Mouse (Mus musculus): ENCODE measurements at regions not wholly inside any gene's neighbourhood (a gene's known extent, or its start where the extent isn't known, plus 50 kb on each side); places are given as distances from the start of the nearest gene placed in this dataset.
A peak's percentile ranks its signal among the peaks of the same experiment; 100 is the strongest.

DNA sequence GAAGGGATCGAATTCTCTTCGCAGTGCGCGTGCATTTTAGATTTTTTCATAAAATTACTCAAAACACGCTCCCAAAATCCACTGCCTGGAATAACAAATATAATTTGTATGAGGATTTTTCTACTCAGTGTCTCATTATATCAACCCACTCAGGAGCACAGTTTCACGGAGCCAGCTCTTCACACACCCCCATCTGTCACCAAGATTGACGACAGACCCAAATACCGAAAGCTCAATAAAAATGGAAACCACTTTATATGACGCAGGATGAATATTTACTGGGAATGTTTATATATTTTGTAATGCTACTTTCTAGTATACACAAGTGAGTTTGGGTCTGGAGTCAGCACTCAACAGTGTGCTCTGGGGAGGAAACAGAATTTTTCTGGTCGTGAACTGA, 333.0 kb downstream of the Nkx6-1 start:
- Histone ChIP-seq H3K9me3 (ENCODE audit: control insufficient read depth, low read length) (no peaks in the 10 kb centered on the region), H3K27me3 (ENCODE audit: control insufficient read depth, insufficient read depth, low read length) (no peaks in the 10 kb centered on the region), H3K4me2 (replicated peaks; ENCODE audit: low read depth, low read length, severe bottlenecking) (no peak overlapping the region), H3K36me3 (ENCODE audit: control insufficient read depth, insufficient read depth, low read length) (no peaks in the 10 kb centered on the region), H3K27ac (replicated peaks; ENCODE audit: low read depth, low read length) (no peak overlapping the region), H3K9ac (ENCODE audit: low read depth, low read length, severe bottlenecking) (no peak overlapping the region), H3K4me1 (ENCODE audit: control insufficient read depth, insufficient read depth, low read length) (no peaks in the 10 kb centered on the region), H3K4me3 (replicated peaks; ENCODE audit: low read length) (no peak overlapping the region)
- DNase-seq (ENCODE audit: low spot score) (no peak), ATAC-seq (ENCODE audit: low FRiP score, low read depth) (no peak)
- no peak for TF ChIP-seq POLR2A (IDR thresholded peaks at IDR 0.05; ENCODE audit: borderline replicate concordance, extremely low read depth, insufficient read depth, insufficient read length)
- 66% methylated on average over 10 of the region's 10 CpGs for WGBS

DNA sequence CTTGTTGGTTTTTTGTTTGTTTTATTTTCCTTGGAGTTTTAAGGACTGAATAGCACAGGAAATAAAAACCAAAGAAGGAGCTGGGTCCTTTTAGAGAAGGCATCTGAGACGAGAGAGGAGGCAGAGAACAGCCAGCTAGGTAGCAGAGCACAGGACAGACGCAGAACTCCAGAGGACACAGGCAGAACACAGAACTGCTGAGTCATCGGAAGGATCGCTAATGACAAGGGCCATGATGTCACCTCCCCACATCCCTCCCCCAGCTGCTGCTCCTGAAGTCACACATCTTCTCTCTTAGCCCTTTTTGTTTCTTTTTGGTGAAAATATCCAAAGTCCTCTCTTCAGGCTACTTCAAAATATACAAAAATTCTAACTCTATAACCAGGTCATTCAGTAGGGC, 338.7 kb downstream of the Nkx6-1 start:
- Histone ChIP-seq H3K9me3 (ENCODE audit: control insufficient read depth, low read length) (no peaks in the 10 kb centered on the region), H3K27me3 (ENCODE audit: control insufficient read depth, insufficient read depth, low read length) (0 out of 2 replicates have a peak, but pooled peaks cover 7% of the 10 kb centered on the region), H3K4me2 (replicated peaks; ENCODE audit: low read depth, low read length, severe bottlenecking) (no peak overlapping the region), H3K9ac (ENCODE audit: low read depth, low read length, severe bottlenecking) (no peak overlapping the region), H3K27ac (replicated peaks; ENCODE audit: low read depth, low read length) (no peak overlapping the region), H3K36me3 (ENCODE audit: control insufficient read depth, insufficient read depth, low read length) (no peaks in the 10 kb centered on the region), H3K4me1 (ENCODE audit: control insufficient read depth, insufficient read depth, low read length) (peaks cover 8% of the 10 kb centered on the region), H3K4me3 (replicated peaks; ENCODE audit: low read length) (no peak overlapping the region)
- TF ChIP-seq POLR2A (IDR thresholded peaks at IDR 0.05; ENCODE audit: borderline replicate concordance, extremely low read depth, insufficient read depth, insufficient read length) = no peak
- DNase-seq (ENCODE audit: low spot score) (no peak), ATAC-seq (ENCODE audit: low FRiP score, low read depth) (no peak)
- WGBS = 58% methylated on average over 4 of the region's 4 CpGs

DNA sequence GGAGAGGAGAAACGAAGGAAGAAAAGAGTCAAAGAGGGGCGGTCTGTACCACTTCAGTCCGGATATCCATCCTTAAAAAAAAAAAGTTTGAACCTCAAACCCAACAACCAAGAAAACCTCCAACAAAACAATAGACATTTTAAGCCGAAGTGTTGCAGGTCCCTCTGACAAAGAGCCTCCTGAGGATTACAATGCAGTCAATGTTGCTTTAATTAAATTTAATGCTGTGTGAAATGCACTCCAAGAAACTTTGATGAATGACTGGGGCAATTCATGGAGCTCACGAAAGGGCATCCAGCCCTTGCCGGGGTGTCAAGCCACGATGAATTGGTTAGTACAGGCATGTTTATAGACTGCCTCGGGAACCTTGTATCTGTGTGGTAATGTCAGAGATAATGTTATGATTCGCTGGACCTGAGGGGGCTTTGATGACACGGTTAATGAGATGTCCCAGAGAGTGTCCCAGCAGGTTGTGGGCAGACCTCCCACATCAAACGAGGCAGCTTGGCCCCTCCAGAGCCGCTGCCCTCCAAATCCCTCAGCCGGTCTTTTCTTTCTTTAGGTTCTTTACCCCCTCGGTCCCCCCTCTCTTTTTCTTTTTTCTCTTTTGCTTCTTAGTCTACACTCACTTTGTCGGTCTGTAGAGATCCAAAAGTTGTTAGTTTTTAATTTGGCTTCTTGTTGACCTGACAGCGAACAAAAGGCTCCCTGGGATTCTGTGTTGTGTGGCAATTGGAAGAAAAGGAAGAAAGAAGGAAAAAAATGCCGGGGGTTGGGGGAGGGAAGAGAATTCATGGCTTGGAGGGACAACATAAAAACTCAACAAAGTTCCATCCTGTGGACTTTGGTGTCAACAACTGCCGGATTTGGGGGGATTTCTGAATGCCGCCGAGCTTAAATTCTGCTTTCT, 341.5 kb downstream of the Nkx6-1 start:
- Histone ChIP-seq H3K36me3 (ENCODE audit: control insufficient read depth, insufficient read depth, low read length) (no peaks in the 10 kb centered on the region), H3K9ac (ENCODE audit: low read depth, low read length, severe bottlenecking) (0 out of 2 replicates have a peak overlapping the region, but pooled peaks have one; percentile 4), H3K27ac (replicated peaks; ENCODE audit: low read depth, low read length) (no peak overlapping the region), H3K27me3 (ENCODE audit: control insufficient read depth, insufficient read depth, low read length) (0 out of 2 replicates have a peak, but pooled peaks cover 7% of the 10 kb centered on the region), H3K9me3 (ENCODE audit: control insufficient read depth, low read length) (no peaks in the 10 kb centered on the region), H3K4me2 (replicated peaks; ENCODE audit: low read depth, low read length, severe bottlenecking) (peak overlapping the region; percentile 19; the same call in 1 of the 2 replicates), H3K4me1 (ENCODE audit: control insufficient read depth, insufficient read depth, low read length) (peaks cover 8% of the 10 kb centered on the region), H3K4me3 (replicated peaks; ENCODE audit: low read length) (peak overlapping the region; percentile 4; the same call in 1 of the 2 replicates)
- ATAC-seq (ENCODE audit: low FRiP score, low read depth) (no peak), DNase-seq (ENCODE audit: low spot score) (no peak)
- 9% methylated on average over 20 of the region's 20 CpGs for WGBS
- no peak for TF ChIP-seq POLR2A (IDR thresholded peaks at IDR 0.05; ENCODE audit: borderline replicate concordance, extremely low read depth, insufficient read depth, insufficient read length)

DNA sequence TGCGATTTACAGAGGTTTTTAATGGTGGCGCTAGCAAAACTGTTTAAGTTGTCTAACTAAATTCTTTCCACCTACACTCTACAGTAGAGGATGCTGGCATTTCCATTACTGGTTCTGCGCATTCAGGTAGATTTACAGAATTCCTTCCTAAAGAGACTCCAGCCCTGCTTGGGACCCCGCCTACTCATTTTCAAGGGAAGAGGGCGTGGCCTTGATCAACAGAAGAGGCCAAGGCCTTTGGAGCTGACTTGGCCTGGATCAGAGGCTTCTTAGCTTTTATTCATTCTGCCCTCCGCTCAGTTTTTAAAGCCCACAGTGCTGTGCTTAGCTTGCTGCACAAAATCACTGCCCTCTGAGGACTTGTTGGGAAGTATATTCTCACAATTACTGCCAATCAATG, 364.8 kb downstream of the Nkx6-1 start:
- H3K4me3 ChIP-seq (replicated peaks; ENCODE audit: low read length) = no peak overlapping the region
- H3K36me3 ChIP-seq (ENCODE audit: control insufficient read depth, insufficient read depth, low read length) = no peaks in the 10 kb centered on the region
- no peaks in the 10 kb centered on the region for H3K9me3 ChIP-seq (ENCODE audit: control insufficient read depth, low read length)
- no peaks in the 10 kb centered on the region for H3K27me3 ChIP-seq (ENCODE audit: control insufficient read depth, insufficient read depth, low read length)
- peaks cover 12% of the 10 kb centered on the region for H3K4me1 ChIP-seq (ENCODE audit: control insufficient read depth, insufficient read depth, low read length)
- H3K27ac ChIP-seq (replicated peaks; ENCODE audit: low read depth, low read length) = no peak overlapping the region
- no peak for DNase-seq (ENCODE audit: low spot score)
- ATAC-seq (ENCODE audit: low FRiP score, low read depth) = no peak
- no peak for TF ChIP-seq POLR2A (IDR thresholded peaks at IDR 0.05; ENCODE audit: borderline replicate concordance, extremely low read depth, insufficient read depth, insufficient read length)
- 77% methylated on average over 6 of the region's 6 CpGs for WGBS
- H3K9ac ChIP-seq (ENCODE audit: low read depth, low read length, severe bottlenecking) = no peak overlapping the region
- no peak overlapping the region for H3K4me2 ChIP-seq (replicated peaks; ENCODE audit: low read depth, low read length, severe bottlenecking)

DNA sequence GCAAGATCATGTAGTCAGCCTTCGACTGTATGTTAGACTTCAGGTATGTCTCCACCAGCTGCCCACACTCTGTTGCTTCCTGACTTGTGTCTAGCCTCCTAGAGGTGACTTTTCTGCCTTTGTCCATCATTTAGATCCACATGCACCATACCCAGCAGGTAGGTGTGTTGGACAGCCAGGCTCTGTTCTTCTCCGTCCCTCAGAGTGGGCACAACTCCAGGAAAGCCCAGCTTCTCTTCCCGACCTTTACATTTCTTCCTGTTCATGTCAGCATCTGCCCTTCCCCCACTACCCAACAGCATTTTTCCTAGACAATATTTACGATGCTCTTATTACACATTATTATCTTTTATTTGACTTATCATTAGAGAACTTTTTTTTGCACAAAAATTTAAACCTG, 366.4 kb downstream of the Nkx6-1 start:
- WGBS = 60% methylated on average over 4 of the region's 4 CpGs
- Histone ChIP-seq H3K4me2 (replicated peaks; ENCODE audit: low read depth, low read length, severe bottlenecking) (no peak overlapping the region), H3K36me3 (ENCODE audit: control insufficient read depth, insufficient read depth, low read length) (no peaks in the 10 kb centered on the region), H3K27me3 (ENCODE audit: control insufficient read depth, insufficient read depth, low read length) (no peaks in the 10 kb centered on the region), H3K27ac (replicated peaks; ENCODE audit: low read depth, low read length) (no peak overlapping the region), H3K4me1 (ENCODE audit: control insufficient read depth, insufficient read depth, low read length) (peaks cover 12% of the 10 kb centered on the region), H3K9ac (ENCODE audit: low read depth, low read length, severe bottlenecking) (no peak overlapping the region), H3K4me3 (replicated peaks; ENCODE audit: low read length) (no peak overlapping the region), H3K9me3 (ENCODE audit: control insufficient read depth, low read length) (no peaks in the 10 kb centered on the region)
- ATAC-seq (ENCODE audit: low FRiP score, low read depth) (no peak), DNase-seq (ENCODE audit: low spot score) (no peak)
- TF ChIP-seq POLR2A (IDR thresholded peaks at IDR 0.05; ENCODE audit: borderline replicate concordance, extremely low read depth, insufficient read depth, insufficient read length) = no peak

Measured in limb, embryonic 14.5 days (tissue).